Mouse (Mus musculus): ENCODE results near the gene Phf11a. TPM values are rescaled to one million over a fixed set of nuclear protein-coding genes. Genes with fewer than 3 reads are reported as not detected.
A peak's percentile ranks its signal among the peaks of the same experiment; 100 is the strongest.
"Not testable (repeated sequence)": the region's sequence is repeated elsewhere in the genome, so short reads cannot be mapped to it uniquely, and the experiment has no call there.

The Phf11a gene
- 0.22 TPM in 1 of 2 replicates, not detected in the other for polyA plus RNA-seq (2014; fragmentation: Nextera tagmentation; extraction: Ambion mirVana)

- H3K4me2 ChIP-seq (ENCODE audit: low read depth, low read length); H3K27me3 ChIP-seq (replicated peaks; ENCODE audit: control insufficient read depth, insufficient read depth, low read length); ATAC-seq (ENCODE audit: low read depth); DNase-seq (ENCODE audit: low spot score); H3K4me3 ChIP-seq (ENCODE audit: low read depth, low read length); H3K4me1 ChIP-seq (ENCODE audit: control insufficient read depth, insufficient read depth, low read length); H3K36me3 ChIP-seq (ENCODE audit: control insufficient read depth, insufficient read depth, low read length); H3K9me3 ChIP-seq (ENCODE audit: control insufficient read depth, low read length); H3K27ac ChIP-seq (replicated peaks; ENCODE audit: low read depth, low read length); H3K9ac ChIP-seq (ENCODE audit: low read depth, low read length): not testable (repeated sequence)
- WGBS: 43% methylated on average over 1 of the region's 1 CpGs
These were observed at the start of gene Phf11a for GRCm38 (mm10) chr14:59297391-59297790. TSS of gene Phf11a (minus strand) at chr14:59297522.

DNA sequence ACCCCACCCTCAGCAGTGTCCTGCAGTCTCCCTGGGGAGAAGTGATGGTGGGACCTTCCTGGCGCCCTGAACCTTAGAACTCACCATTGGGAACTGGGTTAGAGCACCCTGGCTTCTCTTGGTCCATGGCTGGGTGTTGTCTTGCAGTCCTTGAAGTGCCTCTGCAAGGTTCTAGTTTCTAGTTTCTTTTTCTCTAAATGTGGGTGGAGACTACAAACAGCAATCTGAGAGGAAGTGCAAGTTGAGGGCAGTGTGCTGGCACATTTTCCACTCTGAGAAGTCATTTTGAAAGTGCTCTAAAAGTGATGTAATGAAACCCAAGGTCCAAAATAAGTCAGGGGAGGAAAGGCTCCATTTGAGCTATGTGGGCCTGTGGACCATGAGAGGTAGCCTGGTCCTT is 43.9 kb upstream of the Phf11a start, which contains the start of gene Phf11b:
Gene Phf11b, minus strand, starts transcription at position 163 of the 400 bp plus-strand sequence.
- not testable (repeated sequence) for DNase-seq (ENCODE audit: low spot score)

GRCm38 (mm10) chr14:59339541-59339940 is 42.2 kb upstream of the Phf11a start:
- H3K36me3 ChIP-seq (ENCODE audit: control insufficient read depth, insufficient read depth, low read length): no peaks in the 10 kb centered on the region
- H3K9me3 ChIP-seq (ENCODE audit: control insufficient read depth, low read length): no peaks in the 10 kb centered on the region
- no peak overlapping the region for H3K4me3 ChIP-seq (ENCODE audit: low read depth, low read length)
- H3K27me3 ChIP-seq (replicated peaks; ENCODE audit: control insufficient read depth, insufficient read depth, low read length): no peaks in the 10 kb centered on the region
- H3K4me1 ChIP-seq (ENCODE audit: control insufficient read depth, insufficient read depth, low read length): no peaks in the 10 kb centered on the region
- WGBS: 69% methylated on average over 1 of the region's 1 CpGs
- H3K9ac ChIP-seq (ENCODE audit: low read depth, low read length): no peak overlapping the region
- DNase-seq (ENCODE audit: low spot score) (no peak), ATAC-seq (ENCODE audit: low read depth) (no peak)
- no peak overlapping the region for H3K27ac ChIP-seq (replicated peaks; ENCODE audit: low read depth, low read length)
- H3K4me2 ChIP-seq (ENCODE audit: low read depth, low read length): no peak overlapping the region

More for the DNA sequence above, 43.9 kb upstream of the Phf11a start, which contains the start of gene Phf11b:
- not testable (repeated sequence) for H3K4me2 ChIP-seq (ENCODE audit: low read depth, low read length); ATAC-seq (ENCODE audit: low read depth); H3K27ac ChIP-seq (replicated peaks; ENCODE audit: low read depth, low read length); H3K9me3 ChIP-seq (ENCODE audit: control insufficient read depth, low read length); H3K4me3 ChIP-seq (ENCODE audit: low read depth, low read length); H3K9ac ChIP-seq (ENCODE audit: low read depth, low read length); H3K27me3 ChIP-seq (replicated peaks; ENCODE audit: control insufficient read depth, insufficient read depth, low read length); H3K4me1 ChIP-seq (ENCODE audit: control insufficient read depth, insufficient read depth, low read length); H3K36me3 ChIP-seq (ENCODE audit: control insufficient read depth, insufficient read depth, low read length)
- 86% methylated on average over 1 of the region's 1 CpGs for WGBS

GRCm38 (mm10) chr14:59336056-59336455 is 38.7 kb upstream of the Phf11a start:
- not testable (repeated sequence) for H3K4me3 ChIP-seq (ENCODE audit: low read depth, low read length); H3K9me3 ChIP-seq (ENCODE audit: control insufficient read depth, low read length); H3K4me1 ChIP-seq (ENCODE audit: control insufficient read depth, insufficient read depth, low read length); H3K27ac ChIP-seq (replicated peaks; ENCODE audit: low read depth, low read length); H3K4me2 ChIP-seq (ENCODE audit: low read depth, low read length); H3K36me3 ChIP-seq (ENCODE audit: control insufficient read depth, insufficient read depth, low read length); H3K27me3 ChIP-seq (replicated peaks; ENCODE audit: control insufficient read depth, insufficient read depth, low read length); DNase-seq (ENCODE audit: low spot score); ATAC-seq (ENCODE audit: low read depth); H3K9ac ChIP-seq (ENCODE audit: low read depth, low read length)
- 74% methylated on average over 3 of the region's 3 CpGs for WGBS

DNA sequence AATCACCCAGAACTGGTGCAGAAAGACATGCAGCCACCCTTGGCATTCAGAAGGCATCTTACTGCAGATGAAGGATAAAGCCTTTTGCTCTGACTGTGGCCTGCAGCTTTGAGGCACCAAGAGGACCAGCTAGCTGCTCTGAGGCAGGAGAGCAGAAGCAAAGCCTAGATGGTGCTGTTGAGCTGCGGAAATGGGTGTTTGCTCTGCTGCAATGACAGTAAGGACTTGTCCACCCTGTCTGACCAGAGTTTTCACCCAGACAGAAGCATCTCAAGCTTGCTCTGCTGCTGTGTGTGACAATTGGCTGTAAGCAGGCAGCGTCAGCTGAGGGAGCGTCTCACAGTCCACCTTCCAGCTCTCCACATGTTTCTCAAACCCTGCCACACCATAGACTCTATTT is 33.2 kb upstream of the Phf11a start:
- 49% methylated on average over 3 of the region's 3 CpGs for WGBS
- not testable (repeated sequence) for H3K4me1 ChIP-seq (ENCODE audit: control insufficient read depth, insufficient read depth, low read length); H3K4me2 ChIP-seq (ENCODE audit: low read depth, low read length); H3K9ac ChIP-seq (ENCODE audit: low read depth, low read length); H3K36me3 ChIP-seq (ENCODE audit: control insufficient read depth, insufficient read depth, low read length); H3K27me3 ChIP-seq (replicated peaks; ENCODE audit: control insufficient read depth, insufficient read depth, low read length); ATAC-seq (ENCODE audit: low read depth); H3K4me3 ChIP-seq (ENCODE audit: low read depth, low read length); H3K27ac ChIP-seq (replicated peaks; ENCODE audit: low read depth, low read length); H3K9me3 ChIP-seq (ENCODE audit: control insufficient read depth, low read length)
- DNase-seq (ENCODE audit: low spot score): peak; percentile 37

DNA sequence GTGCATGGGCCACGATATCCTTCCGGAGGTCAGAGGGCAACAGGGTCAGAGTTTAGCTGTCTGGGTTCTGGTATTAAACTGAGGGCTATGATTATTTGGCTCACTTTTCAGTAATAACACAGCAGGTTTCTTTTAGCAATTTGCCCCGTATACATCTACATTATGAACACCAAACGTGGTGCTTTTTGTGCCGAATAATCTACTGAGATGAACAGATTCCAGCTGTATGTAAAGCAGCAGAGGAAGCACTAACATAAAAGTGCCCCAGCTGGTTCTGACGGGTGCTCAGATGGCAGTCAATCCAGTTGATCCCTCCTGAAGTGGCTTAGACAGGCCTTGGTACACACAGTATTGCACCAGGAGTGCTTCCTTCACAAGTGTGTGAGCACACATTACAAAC is 22.6 kb upstream of the Phf11a start:
- H3K4me3 ChIP-seq (ENCODE audit: low read depth, low read length); ATAC-seq (ENCODE audit: low read depth); DNase-seq (ENCODE audit: low spot score); H3K27ac ChIP-seq (replicated peaks; ENCODE audit: low read depth, low read length); H3K4me2 ChIP-seq (ENCODE audit: low read depth, low read length); H3K36me3 ChIP-seq (ENCODE audit: control insufficient read depth, insufficient read depth, low read length); H3K27me3 ChIP-seq (replicated peaks; ENCODE audit: control insufficient read depth, insufficient read depth, low read length); H3K9ac ChIP-seq (ENCODE audit: low read depth, low read length); H3K9me3 ChIP-seq (ENCODE audit: control insufficient read depth, low read length); H3K4me1 ChIP-seq (ENCODE audit: control insufficient read depth, insufficient read depth, low read length): not testable (repeated sequence)
- 66% methylated on average over 6 of the region's 6 CpGs for WGBS

DNA sequence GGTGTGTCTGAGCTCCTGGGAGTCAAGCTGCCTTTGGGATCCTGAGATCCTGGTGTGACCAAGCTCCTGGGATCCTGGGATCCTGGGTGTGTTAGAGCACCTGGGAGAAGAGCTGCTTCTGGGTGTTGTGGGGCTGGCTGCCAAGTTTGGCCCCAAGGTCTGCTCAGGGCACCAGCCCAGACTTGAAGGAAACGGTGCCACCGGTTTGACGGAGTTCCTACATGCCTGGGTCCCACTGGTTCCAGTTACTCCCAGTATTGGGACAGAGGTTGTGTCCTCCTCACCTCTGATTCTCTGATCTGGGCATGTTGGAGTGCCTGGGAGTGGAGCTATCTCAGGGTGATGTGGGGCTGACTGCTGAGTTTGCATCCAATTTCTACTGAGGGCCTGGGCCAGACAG is 21.7 kb upstream of the Phf11a start:
- not testable (repeated sequence) for H3K4me3 ChIP-seq (ENCODE audit: low read depth, low read length); H3K9ac ChIP-seq (ENCODE audit: low read depth, low read length); H3K27ac ChIP-seq (replicated peaks; ENCODE audit: low read depth, low read length); ATAC-seq (ENCODE audit: low read depth); H3K9me3 ChIP-seq (ENCODE audit: control insufficient read depth, low read length); H3K27me3 ChIP-seq (replicated peaks; ENCODE audit: control insufficient read depth, insufficient read depth, low read length); DNase-seq (ENCODE audit: low spot score); H3K4me1 ChIP-seq (ENCODE audit: control insufficient read depth, insufficient read depth, low read length); H3K36me3 ChIP-seq (ENCODE audit: control insufficient read depth, insufficient read depth, low read length); H3K4me2 ChIP-seq (ENCODE audit: low read depth, low read length)
- WGBS: 83% methylated on average over 3 of the region's 3 CpGs

GRCm38 (mm10) chr14:59291769-59292168 is 5.6 kb downstream of the Phf11a start:
- ATAC-seq (ENCODE audit: low read depth); H3K9me3 ChIP-seq (ENCODE audit: control insufficient read depth, low read length); H3K4me2 ChIP-seq (ENCODE audit: low read depth, low read length); H3K27me3 ChIP-seq (replicated peaks; ENCODE audit: control insufficient read depth, insufficient read depth, low read length); DNase-seq (ENCODE audit: low spot score); H3K4me3 ChIP-seq (ENCODE audit: low read depth, low read length); H3K4me1 ChIP-seq (ENCODE audit: control insufficient read depth, insufficient read depth, low read length); H3K27ac ChIP-seq (replicated peaks; ENCODE audit: low read depth, low read length); H3K36me3 ChIP-seq (ENCODE audit: control insufficient read depth, insufficient read depth, low read length); H3K9ac ChIP-seq (ENCODE audit: low read depth, low read length): not testable (repeated sequence)

DNA sequence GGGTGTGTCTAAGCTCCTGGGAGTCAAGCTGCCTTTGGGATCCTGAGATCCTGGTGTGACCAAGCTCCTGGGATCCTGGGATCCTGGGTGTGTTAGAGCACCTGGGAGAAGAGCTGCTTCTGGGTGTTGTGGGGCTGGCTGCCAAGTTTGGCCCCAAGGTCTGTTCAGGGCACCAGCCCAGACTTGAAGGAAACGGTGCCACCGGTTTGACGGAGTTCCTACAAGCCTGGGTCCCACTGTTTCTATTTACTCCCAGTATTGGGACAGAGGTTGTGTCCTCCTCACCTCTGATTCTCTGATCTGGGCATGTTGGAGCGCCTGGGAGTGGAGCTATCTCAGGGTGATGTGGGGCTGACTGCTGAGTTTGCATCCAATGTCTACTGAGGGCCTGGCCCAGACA is 22.4 kb downstream of the Phf11a start:
- H3K9me3 ChIP-seq (ENCODE audit: control insufficient read depth, low read length); DNase-seq (ENCODE audit: low spot score); H3K9ac ChIP-seq (ENCODE audit: low read depth, low read length); H3K4me1 ChIP-seq (ENCODE audit: control insufficient read depth, insufficient read depth, low read length); H3K4me2 ChIP-seq (ENCODE audit: low read depth, low read length); H3K4me3 ChIP-seq (ENCODE audit: low read depth, low read length); H3K27me3 ChIP-seq (replicated peaks; ENCODE audit: control insufficient read depth, insufficient read depth, low read length); H3K27ac ChIP-seq (replicated peaks; ENCODE audit: low read depth, low read length); H3K36me3 ChIP-seq (ENCODE audit: control insufficient read depth, insufficient read depth, low read length); ATAC-seq (ENCODE audit: low read depth): not testable (repeated sequence)
- 78% methylated on average over 4 of the region's 4 CpGs for WGBS

All from embryonic facial prominence, embryonic 14.5 days (tissue).